Mouse (Mus musculus): Measurements from ENCODE around the gene Uvrag.

- TF ChIP-seq TBP (IDR thresholded peaks at IDR 0.05; ENCODE audit: low read depth, low read length) (no peak), CTCF (IDR thresholded peaks at IDR 0.05 in 2 of 3, conservative IDR thresholded peaks at IDR 0.05 in 1 of 3; ENCODE audit: control insufficient read depth in 1 of 3, insufficient read depth in 1 of 3, low read depth in 2 of 3, low read length in 3 of 3, poor library complexity in 1 of 3, severe bottlenecking in 1 of 3) (no peak), USF1 (IDR thresholded peaks at IDR 0.05; ENCODE audit: low read depth, low read length) (no peak), USF2 (IDR thresholded peaks at IDR 0.05; ENCODE audit: borderline replicate concordance in 1 of 2, insufficient read depth in 1 of 2, low read depth in 1 of 2, low read length in 2 of 2) (no peak), ZKSCAN1 (IDR thresholded peaks at IDR 0.05; ENCODE audit: low read depth, low read length) (no peak), NRF1 (IDR thresholded peaks at IDR 0.05; ENCODE audit: insufficient read depth, low read depth, low read length, poor library complexity, severe bottlenecking) (no peak), CHD1 (IDR thresholded peaks at IDR 0.05; ENCODE audit: low read depth, low read length) (no peak), MAX (IDR thresholded peaks at IDR 0.05; ENCODE audit: low read length) (no peak), MAFK (IDR thresholded peaks at IDR 0.05; ENCODE audit: borderline replicate concordance, low read depth, low read length) (no peak), RAD21 (IDR thresholded peaks at IDR 0.05; ENCODE audit: low read depth, low read length) (no peak)
These were observed 212.5 kb downstream of the Uvrag start for GRCm38 (mm10) chr7:98928336-98929025.
